Mouse (Mus musculus): ENCODE results near the gene Gm3373. TPM values are rescaled to one million over a fixed set of nuclear protein-coding genes. Genes with fewer than 3 reads are reported as not detected.

Gm3373 gene
- 1 to 10 TPM in 1 of 2 experiments, under 1 TPM in 1; 0.42 to 1.9 TPM for polyA plus RNA-seq (2017; shearing (Covaris generic))

GRCm38 (mm10) chr14:5741477-5741876 is at the start of gene Gm3373:
Gene Gm3373 (minus strand): TSS chr14:5741577.

GRCm38 (mm10) chr14:5687357-5687756 is 54.0 kb downstream of the Gm3373 start, which contains the start of gene Gm9603:
Gene Gm9603 (minus strand): TSS chr14:5687457.

Other genes starting within 250 kb of the Gm3373 start
- gene Gm3488, start 239.9 kb downstream of the Gm3373 start, polyA plus RNA-seq (2017; shearing (Covaris generic)): 1 to 10 TPM; 1.8 to 3.4 TPM
- under 1 TPM in 1 of 2 experiments, not detected in 1; 0.64 TPM for gene Gm3532, start 203.1 kb downstream of the Gm3373 start, polyA plus RNA-seq (2017; shearing (Covaris generic))
- gene Gm8265, start 108.5 kb downstream of the Gm3373 start, polyA plus RNA-seq (2017; shearing (Covaris generic)): not detected
- gene Gm9603, start 54.1 kb downstream of the Gm3373 start, polyA plus RNA-seq (2017; shearing (Covaris generic)): not detected
- 1 to 10 TPM; 1.3 to 1.7 TPM for gene Gm3383, start 66.4 kb upstream of the Gm3373 start, polyA plus RNA-seq (2017; shearing (Covaris generic))
- gene Gm3424, start 88.8 kb upstream of the Gm3373 start, polyA plus RNA-seq (2017; shearing (Covaris generic)): not detected
- under 1 TPM; 0.12 to 0.53 TPM for gene Gm8237, start 138.8 kb upstream of the Gm3373 start, polyA plus RNA-seq (2017; shearing (Covaris generic))
- gene Gm3248, start 220.2 kb upstream of the Gm3373 start, polyA plus RNA-seq (2017; shearing (Covaris generic)): under 1 TPM; 0.56 to 0.69 TPM
- under 1 TPM in 1 of 2 experiments, not detected in 1; 0.33 TPM for gene Gm3453, start 237.6 kb upstream of the Gm3373 start, polyA plus RNA-seq (2017; shearing (Covaris generic))

Measured in activated CD4-positive, CD25-positive, alpha-beta regulatory T cell (primary cell).